Mouse (Mus musculus) ES-E14 (cell line): ENCODE data around the gene Mipol1.

Experiments used
- CHD2 ChIP-seq: IDR thresholded peaks from 2 replicates; pipeline ENCODE4 v1.6.1; 2014; ENCODE audit warnings: mild to moderate bottlenecking, low read depth, low read length, inconsistent platforms
- HCFC1 ChIP-seq: IDR thresholded peaks from 2 replicates; pipeline ENCODE4 v1.6.1; 2012; ENCODE audit warnings: low read length, inconsistent platforms, borderline replicate concordance; ENCODE audit not compliant: insufficient read depth
- MAFK ChIP-seq: IDR thresholded peaks from 2 replicates; pipeline ENCODE4 v1.6.1; 2014; ENCODE audit warnings: mild to moderate bottlenecking, low read depth, low read length, inconsistent platforms; ENCODE audit not compliant: insufficient read depth
- ZC3H11A ChIP-seq: IDR thresholded peaks from 2 replicates; pipeline ENCODE4 v1.6.1; 2012; ENCODE audit warnings: low read depth, mild to moderate bottlenecking, inconsistent platforms, low read length, borderline replicate concordance
- ZNF384 ChIP-seq: IDR thresholded peaks from 2 replicates; pipeline ENCODE4 v1.6.1; 2012; ENCODE audit warnings: low read depth, low read length, inconsistent platforms

GRCm38 (mm10) chr12:57196608-57197362 lies 33.4 kb upstream of the Mipol1 start:
- TF ChIP-seq MAFK (no peak), ZC3H11A (no peak), ZNF384 (no peak), CHD2 (no peak), HCFC1 (0 out of 2 replicates have a peak, but pooled peaks have one; percentile 7)
